In the genomic region with DNA sequence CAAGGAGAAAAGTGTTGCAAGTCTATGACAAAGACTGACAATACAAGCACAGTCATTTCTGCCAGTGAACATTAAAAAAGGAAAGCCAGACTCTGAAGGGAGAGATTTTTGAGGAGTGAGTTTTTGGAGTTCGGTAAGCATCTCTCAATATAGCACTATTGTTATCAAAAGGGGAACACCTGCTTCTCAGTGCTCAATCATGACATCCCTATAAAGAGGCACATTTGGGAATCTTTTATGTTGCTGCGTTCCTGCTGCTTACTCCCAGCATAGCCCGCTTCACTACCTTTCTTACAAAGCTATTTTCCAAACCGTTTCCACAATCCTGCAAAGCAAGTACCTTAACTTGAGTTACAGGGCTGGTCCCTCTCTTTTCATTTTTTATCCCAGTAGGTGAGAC, we compare ENCODE assay signal across 17 mouse cellular contexts.
"Had no signal": no experiment of that assay in that cellular context is flagged by ENCODE, and none has a peak within 500 bp of the region (broad histone marks: within the 10 kb centered on the region; RNA-seq: fewer than 3 reads in every experiment).

No protein-coding gene starts in this region.

- H3K27ac ChIP-seq: limb, embryonic 10.5 days; limb, embryonic 13.5 days; midbrain, embryonic 10.5 days; midbrain, embryonic 13.5 days; stomach, embryonic 15.5 days had no signal

- H3K4me1 ChIP-seq: limb, embryonic 10.5 days; limb, embryonic 13.5 days; midbrain, embryonic 10.5 days; midbrain, embryonic 13.5 days; stomach, embryonic 15.5 days had no signal

- H3K36me3 ChIP-seq: limb, embryonic 10.5 days; limb, embryonic 13.5 days; midbrain, embryonic 10.5 days; midbrain, embryonic 13.5 days; stomach, embryonic 15.5 days had no signal

- H3K27me3 ChIP-seq: limb, embryonic 13.5 days; midbrain, embryonic 13.5 days; stomach, embryonic 15.5 days had no signal

- DNase-seq: kidney, adult 18-20 months; kidney, adult 9 months; kidney, postnatal 14 days; kidney, postnatal 4 days; lung, adult 2 months; lung, postnatal 14 days; lung, postnatal 4 days; retina, postnatal 1 day; right cerebral cortex, postnatal 25 days; spleen, adult 18-20 months; thymus, postnatal 25 days had no signal

- ATAC-seq: intestine, embryonic 16.5 days; midbrain, embryonic 13.5 days had no signal

- H3K9me3 ChIP-seq: limb, embryonic 10.5 days; limb, embryonic 13.5 days; midbrain, embryonic 10.5 days; midbrain, embryonic 13.5 days; stomach, embryonic 15.5 days had no signal

- H3K9ac ChIP-seq: limb, embryonic 13.5 days; midbrain, embryonic 13.5 days; stomach, embryonic 15.5 days had no signal

- H3K4me2 ChIP-seq: limb, embryonic 13.5 days; midbrain, embryonic 13.5 days; stomach, embryonic 15.5 days had no signal

- H3K4me3 ChIP-seq: limb, embryonic 10.5 days; limb, embryonic 13.5 days; midbrain, embryonic 10.5 days; midbrain, embryonic 13.5 days; stomach, embryonic 15.5 days had no signal
